Mouse (Mus musculus): ENCODE data around the gene Rgs19. TPM values are rescaled to one million over a fixed set of nuclear protein-coding genes. Genes with fewer than 3 reads are reported as not detected.

The Rgs19 gene
- polyA plus RNA-seq, 1 experiment = 25.5 TPM

DNA sequence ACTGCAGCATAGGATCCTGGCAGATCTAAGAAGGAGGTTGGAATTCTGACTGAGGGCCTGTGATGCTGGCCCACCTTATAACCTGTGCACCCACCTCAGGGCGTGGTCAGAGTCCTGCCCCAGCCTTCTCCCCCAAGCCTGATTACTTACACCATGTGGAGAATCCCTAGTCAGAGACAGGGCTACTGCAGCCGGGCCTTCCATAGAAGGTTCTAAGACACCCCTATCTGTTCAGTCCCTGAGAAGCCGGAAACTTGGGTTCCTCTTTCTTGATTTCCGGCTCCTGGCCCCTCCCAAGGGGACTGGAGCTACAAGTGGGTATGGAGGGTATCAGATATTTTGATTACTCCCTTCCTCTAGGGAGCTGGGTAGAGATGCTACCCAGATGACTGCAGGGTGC, 2.2 kb downstream of the Rgs19 start:
- no peak for TF ChIP-seq GATA1 (IDR thresholded peaks at IDR 0.05; ENCODE audit: low read length)

DNA sequence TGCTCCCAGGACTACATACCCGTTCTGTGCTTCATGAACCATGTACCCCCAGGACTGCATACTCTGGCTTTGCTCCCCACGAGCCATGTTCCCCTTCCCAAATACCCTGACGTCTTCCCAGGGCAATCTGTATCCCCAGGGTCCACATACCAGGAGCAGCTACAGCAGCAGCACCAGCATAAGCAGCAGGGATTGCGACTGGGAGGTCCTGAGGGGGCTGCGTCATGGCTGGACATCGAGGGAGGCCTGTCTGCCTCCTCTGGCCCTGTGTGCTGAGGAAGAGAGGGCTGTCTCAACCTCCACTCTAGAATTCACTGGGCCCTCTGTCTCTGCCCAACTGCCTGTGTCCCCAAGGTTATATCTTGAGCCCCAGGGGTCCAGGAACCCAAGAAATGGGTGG, 2.7 kb downstream of the Rgs19 start:
- TF ChIP-seq GATA1 (IDR thresholded peaks at IDR 0.05; ENCODE audit: low read length) = no peak

DNA sequence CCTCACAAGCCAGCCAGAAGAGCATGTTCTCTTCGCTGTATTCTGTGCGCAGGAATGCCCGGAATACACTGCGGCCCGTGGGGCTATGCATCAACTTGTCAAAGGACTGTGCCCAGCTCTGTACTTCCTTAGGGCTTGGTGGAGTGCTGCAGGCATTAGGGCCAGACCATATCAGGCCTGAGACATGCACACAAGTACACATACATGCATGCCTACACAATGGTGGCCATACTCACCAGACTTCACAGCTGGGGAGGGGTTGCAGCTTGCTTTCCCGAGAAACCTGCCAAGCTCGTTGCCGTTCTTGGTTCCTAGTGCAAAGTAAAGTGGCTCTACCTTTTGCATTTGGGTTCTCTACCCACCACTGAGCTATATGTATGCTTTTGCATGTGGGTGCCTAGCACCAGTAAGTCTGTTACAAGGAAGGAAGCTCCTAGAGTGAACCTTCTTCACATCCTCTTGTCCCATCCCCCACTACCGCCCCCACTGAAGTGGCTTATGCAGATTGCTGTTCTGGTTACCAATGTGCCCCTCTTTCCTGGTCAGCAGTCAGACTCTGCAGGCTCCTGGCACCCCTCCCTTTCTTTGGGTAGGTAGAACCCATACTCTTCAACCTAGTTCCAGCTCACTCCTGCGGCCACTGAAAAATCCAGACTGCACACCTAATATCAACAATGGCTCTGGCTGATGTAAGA, 4.2 kb downstream of the Rgs19 start:
- no peak for TF ChIP-seq GATA1 (IDR thresholded peaks at IDR 0.05; ENCODE audit: low read length)

DNA sequence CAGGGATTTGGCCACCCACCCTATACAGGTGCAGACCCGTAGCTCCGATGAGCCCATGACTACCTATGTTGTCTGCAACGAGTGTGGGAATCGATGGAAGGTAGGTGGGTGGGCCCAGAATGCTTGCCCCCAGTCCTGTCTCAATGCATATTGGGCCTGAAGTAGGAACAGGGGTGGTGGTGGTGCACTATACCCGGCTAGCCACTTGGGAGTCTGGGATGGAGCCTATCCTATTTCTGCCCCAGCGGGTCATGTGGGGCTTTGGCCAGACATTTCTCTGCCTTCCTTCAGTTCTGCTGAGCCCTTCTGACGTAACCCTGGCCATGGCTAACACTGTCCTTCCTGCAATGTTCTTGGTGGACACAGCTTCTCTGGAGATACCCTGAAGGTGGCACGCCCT, 6.2 kb downstream of the Rgs19 start:
- TF ChIP-seq GATA1 (IDR thresholded peaks at IDR 0.05; ENCODE audit: low read length) = no peak

DNA sequence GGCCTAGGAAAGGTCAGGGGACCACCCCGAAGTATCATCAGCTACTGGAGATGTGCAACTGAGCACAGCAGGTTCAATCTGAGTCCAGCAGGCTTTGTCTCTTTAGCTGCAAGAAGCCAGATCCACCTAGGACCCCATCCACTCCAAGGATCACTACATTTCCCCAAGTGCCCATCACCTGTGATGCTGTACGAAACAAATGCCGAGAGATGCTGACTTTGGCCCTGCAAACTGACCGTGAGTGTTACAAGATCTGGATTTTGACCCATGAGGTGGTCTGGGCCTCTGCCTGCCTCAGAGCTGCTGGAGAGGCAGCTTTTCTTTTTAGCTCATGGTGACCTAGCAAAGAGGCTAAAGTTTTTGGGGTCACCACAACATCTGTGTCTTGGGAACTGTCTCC, 8.1 kb downstream of the Rgs19 start:
- no peak for TF ChIP-seq GATA1 (IDR thresholded peaks at IDR 0.05; ENCODE audit: low read length)

DNA sequence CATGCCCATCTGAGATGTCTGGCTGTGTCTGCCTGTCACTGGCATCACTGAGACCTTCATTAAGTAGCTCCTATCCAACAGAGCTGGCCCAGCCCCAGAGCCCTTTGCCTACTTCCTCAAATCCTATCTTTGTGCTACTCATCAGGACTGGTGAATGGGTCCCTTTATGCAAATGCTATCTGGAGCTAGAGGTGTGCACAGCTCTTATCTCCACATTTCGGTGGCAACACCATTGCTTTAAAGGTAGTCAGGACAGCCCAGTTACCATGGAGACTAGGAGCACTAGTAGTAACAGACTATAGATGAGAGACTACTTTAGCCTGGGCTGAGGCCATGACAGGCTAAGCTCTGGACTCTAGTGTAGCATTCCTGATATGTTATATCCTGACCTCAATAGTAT, 9.1 kb downstream of the Rgs19 start:
- TF ChIP-seq GATA1 (IDR thresholded peaks at IDR 0.05; ENCODE audit: low read length) = no peak

DNA sequence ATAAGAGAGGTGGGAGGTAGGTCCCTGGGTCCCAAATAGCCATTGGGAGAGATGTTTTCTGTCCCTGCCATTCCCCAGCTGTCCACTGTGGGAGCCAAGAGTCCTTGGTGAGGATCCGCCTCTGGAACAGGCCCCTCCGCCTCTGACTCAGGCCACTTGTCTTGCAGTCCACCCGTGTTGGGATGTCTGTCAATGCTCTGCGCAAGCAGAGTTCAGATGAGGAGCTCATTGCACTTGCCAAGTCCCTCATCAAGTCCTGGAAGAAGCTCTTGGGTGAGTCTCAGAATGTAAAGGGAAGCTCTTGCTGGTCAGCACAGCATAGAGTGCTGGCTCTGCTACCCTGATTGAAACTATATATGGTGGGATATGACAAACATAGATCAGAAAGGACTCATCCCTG, 10.4 kb downstream of the Rgs19 start:
- no peak for TF ChIP-seq GATA1 (IDR thresholded peaks at IDR 0.05; ENCODE audit: low read length)

DNA sequence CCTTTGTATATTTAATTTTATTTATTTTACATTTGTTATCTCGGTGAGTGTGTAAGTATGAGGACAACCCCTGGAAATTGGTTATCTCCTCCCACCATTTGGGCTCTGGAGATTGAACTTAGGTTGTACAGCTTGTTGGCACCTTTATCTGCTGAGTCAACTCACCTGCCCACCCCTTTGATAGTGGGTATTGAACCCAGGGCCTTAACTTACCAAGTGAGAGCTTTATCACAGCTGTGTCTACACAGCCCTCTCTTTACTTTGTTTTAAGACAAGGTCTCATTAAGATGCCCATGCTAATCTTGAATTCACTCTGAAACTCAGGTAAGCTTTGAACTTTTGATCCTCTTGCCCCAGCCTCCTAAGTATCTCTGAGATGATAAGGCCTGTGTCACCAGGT, 11.8 kb downstream of the Rgs19 start:
- no peak for TF ChIP-seq GATA1 (IDR thresholded peaks at IDR 0.05; ENCODE audit: low read length)

DNA sequence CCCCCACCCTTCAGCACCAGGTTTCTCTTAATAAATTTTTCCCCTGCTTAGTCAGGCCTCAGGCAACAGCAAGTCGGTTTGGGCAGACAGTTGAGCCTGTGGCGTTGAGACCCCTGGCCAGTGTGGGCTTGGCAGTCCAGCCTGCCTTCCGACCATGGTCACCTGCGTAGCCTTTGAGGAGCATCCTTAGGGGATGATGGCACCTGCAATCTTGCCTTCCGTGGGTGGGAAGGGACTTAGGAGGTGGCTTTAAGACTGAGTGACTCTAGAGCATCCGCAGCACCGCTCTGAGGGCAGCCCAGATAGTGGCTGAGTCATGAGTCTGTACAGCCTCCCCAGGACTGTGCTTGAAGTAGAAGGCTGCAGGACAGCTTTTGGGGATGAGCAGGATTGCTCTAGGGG, 13.1 kb downstream of the Rgs19 start:
- TF ChIP-seq GATA1 (IDR thresholded peaks at IDR 0.05; ENCODE audit: low read length) = no peak

DNA sequence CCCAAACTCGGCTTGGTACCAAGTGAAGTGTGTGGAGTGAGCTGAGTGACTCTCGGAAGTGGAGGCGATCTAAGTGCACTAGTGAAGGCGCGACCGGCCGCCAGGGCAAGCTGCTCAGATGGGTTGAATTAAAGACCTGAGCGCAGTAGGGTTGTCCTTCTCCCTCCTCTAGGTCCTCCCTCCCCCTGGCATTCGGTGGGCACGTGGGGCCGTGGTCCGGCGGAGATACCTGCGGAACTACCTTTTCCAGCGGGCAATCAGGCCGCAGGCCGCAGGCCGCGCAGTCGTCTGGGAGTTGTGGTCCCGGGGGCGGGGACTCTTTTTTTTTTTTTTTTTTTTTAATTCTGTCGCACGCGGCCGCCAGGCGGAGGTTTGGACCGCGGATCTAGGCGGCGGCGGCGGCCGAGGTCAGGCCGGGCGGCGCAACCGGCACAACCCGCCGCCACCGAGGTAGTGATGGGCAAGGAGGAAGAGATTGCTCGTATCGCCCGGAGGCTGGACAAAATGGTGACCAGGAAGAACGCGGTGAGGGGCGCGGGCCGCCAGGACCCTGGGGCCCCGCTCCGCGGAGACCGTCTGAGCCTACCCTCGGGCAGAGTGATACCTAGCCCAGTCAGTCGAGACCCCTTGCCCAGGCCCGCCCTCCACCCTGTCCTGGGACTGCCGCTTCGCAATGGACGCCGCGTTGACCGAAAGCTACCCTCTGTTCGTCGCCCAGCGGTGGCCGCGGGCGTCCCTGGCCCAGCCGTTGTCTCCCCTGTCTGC, 13.6 kb downstream of the Rgs19 start, which contains the start of gene Tcea2:
Gene Tcea2, plus strand, starts transcription at position 360 of the 765 bp plus-strand sequence.
- TF ChIP-seq GATA1 (IDR thresholded peaks at IDR 0.05; ENCODE audit: low read length) = no peak

DNA sequence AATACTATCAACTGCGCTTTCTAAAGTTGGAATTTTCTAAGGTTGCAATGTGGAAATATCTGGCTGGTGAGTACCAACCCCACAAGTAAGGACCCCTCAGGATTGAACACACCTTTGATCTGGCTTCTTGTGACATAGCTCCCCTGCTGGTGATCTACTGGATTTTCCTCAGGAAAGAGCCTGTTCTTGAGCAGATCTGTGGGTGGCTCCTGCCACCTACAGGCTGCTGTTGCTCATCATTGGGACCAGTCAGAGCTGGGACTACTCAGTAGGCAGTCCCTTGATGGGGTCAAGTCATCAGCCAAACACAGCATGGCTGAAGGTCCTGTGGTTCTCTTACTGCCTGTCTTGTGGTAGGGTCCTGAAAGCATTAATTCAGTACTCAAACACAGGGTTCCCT, 15.0 kb downstream of the Rgs19 start:
- TF ChIP-seq GATA1 (IDR thresholded peaks at IDR 0.05; ENCODE audit: low read length) = no peak

DNA sequence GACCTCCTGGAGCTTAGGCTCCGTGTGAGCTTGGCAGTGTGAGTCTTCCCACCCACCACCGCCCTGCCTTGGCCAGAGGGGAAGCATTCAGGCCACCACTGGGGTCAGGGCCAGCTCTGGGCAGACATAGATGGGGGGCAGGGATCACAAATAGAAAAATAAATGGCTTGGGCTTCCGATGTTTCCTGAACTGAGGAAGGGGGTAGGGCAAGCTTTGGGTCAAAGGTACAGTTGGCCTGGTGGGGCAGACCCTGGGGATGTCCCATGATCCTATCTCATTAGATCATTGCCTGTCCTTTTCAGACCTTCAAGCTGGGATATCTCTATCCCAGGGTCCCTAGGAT, 16.1 kb downstream of the Rgs19 start:
- TF ChIP-seq GATA1 (IDR thresholded peaks at IDR 0.05; ENCODE audit: low read length) = no peak

DNA sequence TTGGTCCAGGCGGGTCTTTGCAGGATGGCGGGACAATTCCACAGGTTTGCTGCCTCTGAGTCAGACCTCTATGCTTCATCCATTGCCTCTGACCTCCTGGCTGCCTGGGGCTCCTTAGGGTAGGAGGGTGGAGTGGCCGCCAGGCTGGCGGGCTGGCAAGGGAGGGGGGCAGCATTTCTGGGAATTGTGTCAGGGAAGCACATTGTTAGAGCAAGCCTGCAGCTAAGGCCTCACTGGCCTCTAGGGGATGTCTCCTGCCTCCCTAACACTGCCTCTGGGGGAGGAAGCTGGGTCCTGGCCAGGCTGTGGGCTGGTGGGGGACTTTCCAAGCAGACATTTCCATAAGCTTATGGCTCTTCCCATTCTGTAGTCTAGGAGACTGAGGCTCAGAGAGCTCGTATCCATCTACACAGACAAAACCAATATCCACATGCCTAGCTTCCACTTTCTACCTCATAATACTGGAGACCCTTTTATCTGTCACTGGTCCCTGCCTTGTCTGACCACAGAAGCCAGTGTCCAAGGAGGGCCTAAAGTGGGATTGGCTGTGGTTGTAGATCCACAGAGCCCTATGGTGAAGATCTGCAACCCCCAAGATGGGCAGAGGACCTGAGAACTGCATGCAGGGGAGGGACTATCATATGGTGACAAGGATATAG, 16.6 kb downstream of the Rgs19 start:
- no peak for TF ChIP-seq GATA1 (IDR thresholded peaks at IDR 0.05; ENCODE audit: low read length)

DNA sequence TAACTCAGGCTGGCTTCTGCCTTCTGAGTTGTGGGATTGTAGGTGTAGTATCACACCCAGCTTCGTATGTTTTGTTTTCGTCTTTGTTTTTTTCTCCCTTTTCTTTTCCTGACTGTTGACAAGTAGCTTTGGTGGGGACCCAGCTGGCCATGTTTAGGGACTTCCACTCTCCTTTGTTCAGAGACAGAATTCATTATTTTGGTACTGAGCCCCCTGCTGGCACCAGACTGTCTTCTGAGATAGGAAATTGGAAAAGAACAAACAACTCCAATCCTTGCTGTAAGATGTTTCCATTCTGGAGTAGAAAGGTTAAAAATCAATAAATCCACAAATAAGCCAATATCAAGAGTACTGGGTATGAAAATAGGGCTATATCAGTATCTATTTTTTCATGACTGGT, 17.4 kb downstream of the Rgs19 start:
- TF ChIP-seq GATA1 (IDR thresholded peaks at IDR 0.05; ENCODE audit: low read length) = no peak

DNA sequence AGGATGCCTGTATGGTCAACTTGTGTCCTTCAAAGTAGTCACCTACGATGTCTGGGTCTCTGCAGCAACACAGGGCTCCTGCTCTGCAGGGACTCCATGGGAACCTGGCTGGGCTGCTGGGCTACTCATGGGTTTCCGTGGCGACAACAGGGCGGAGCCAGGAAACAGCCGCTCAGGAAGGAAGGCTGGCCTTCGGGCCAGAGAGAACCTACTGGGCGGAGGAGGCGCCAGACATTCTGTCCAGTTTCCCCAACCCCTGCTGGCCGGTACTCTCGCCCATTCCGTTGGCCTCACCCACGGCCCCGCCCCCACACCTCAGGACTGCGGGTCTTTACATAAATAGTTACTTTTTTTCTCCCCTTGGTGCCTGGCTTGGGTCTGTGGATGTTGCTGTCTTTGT, 18.3 kb downstream of the Rgs19 start:
- TF ChIP-seq GATA1 (IDR thresholded peaks at IDR 0.05; ENCODE audit: low read length) = no peak

DNA sequence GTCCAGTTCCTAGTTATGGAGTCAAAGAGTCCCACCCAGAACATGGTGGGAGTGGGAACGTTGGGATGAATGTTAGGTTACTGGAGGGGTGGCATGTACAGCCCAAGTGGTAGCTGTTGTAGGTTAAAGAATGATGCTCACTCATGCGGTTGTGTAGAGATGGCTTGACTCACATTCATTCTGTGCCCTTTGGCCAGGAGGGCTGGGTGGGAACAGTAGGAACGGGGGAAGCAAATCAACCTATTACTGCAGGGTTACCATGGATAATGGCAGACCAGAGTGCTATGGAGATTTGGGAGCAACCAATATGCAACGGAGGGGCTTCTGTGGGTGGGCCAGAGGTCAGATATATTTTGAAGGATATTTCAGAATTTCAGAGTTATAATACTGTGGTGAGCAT, 18.8 kb downstream of the Rgs19 start:
- TF ChIP-seq GATA1 (IDR thresholded peaks at IDR 0.05; ENCODE audit: low read length) = no peak

DNA sequence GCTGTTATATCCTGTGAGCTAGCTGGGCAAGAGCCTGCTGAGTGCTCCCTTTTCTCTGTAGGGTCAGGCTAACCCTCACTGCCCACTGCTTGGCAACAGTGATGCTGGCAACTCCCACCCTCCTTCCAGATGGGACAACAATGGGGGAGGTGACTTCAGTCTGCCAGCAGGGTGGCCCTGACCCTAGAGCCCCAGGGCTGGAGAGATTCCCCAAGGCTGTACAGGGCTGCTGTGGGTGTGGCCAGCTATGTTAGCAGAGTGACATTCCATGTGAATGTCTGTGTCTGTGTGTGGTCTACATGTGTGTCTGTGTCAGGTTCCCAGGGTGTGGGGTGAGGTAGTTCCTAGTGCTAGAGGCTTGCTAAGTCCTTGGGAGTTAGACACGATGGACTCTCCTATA, 20.3 kb downstream of the Rgs19 start:
- no peak for TF ChIP-seq GATA1 (IDR thresholded peaks at IDR 0.05; ENCODE audit: low read length)
